Mouse (Mus musculus) midbrain, postnatal 0 days (tissue): Measurements from ENCODE around the gene Gm11027. TPM values are rescaled to one million over a fixed set of nuclear protein-coding genes. Genes with fewer than 3 reads are reported as not detected.

ENCODE experiments used
- ATAC-seq: fragments of 200-750 bp; cut with Nextera tagmentation; 2 replicates; pipeline ENCODE4 v1.8.0; 2017; ENCODE audit warnings: moderate number of reproducible peaks, mild to moderate bottlenecking, moderate TSS enrichment, moderate library complexity; ENCODE audit not compliant: low FRiP score
- DNase-seq: peaks from one replicate; pipeline ENCODE4 v3.0.0-alpha.2; 2015; ENCODE audit warnings: low spot score
- H3K27ac ChIP-seq: fragments of 300-500 bp; sonication (generic); 2 replicates; pipeline ENCODE4 v1.5.1; 2014; ENCODE audit warnings: low read depth, mild to moderate bottlenecking, low read length, mixed read lengths
- H3K27me3 ChIP-seq: fragments of 300-500 bp; sonication (generic); 2 replicates; pipeline ENCODE4 v1.6.1; 2014; ENCODE audit warnings: low read length, control low read depth, mixed read lengths; ENCODE audit not compliant: insufficient read depth
- H3K36me3 ChIP-seq: fragments of 300-500 bp; sonication (generic); 2 replicates; pipeline ENCODE4 v1.6.1; 2014; ENCODE audit warnings: low read length, control low read depth, mixed read lengths; ENCODE audit not compliant: insufficient read depth
- H3K4me1 ChIP-seq: fragments of 300-500 bp; sonication (generic); 2 replicates; pipeline ENCODE4 v1.6.1; 2014; ENCODE audit warnings: mild to moderate bottlenecking, control low read depth, antibody characterized with exemption, low read length, mixed read lengths; ENCODE audit not compliant: insufficient read depth
- H3K4me2 ChIP-seq: fragments of 300-500 bp; sonication (generic); 2 replicates; pipeline ENCODE4 v1.6.1; 2014; ENCODE audit warnings: low read depth, mild to moderate bottlenecking, low read length, mixed read lengths; ENCODE audit not compliant: poor library complexity, severe bottlenecking
- H3K4me3 ChIP-seq: fragments of 300-500 bp; sonication (generic); 2 replicates; pipeline ENCODE4 v1.5.1; 2014; ENCODE audit warnings: low read depth, mild to moderate bottlenecking, low read length, moderate library complexity
- H3K9ac ChIP-seq: fragments of 300-500 bp; sonication (generic); replicated peaks from 2 replicates; pipeline ENCODE4 v1.6.1; 2014; ENCODE audit warnings: mild to moderate bottlenecking, low read length, moderate library complexity, mixed read lengths; ENCODE audit not compliant: poor library complexity, severe bottlenecking
- H3K9me3 ChIP-seq: fragments of 300-500 bp; sonication (generic); 2 replicates; pipeline ENCODE4 v1.6.1; 2016; ENCODE audit warnings: low read length, control low read depth
- CTCF ChIP-seq: IDR thresholded peaks from 2 replicates; pipeline ENCODE4 v1.5.1; 2016; ENCODE audit warnings: antibody characterized with exemption, mild to moderate bottlenecking
- WGBS: fragments of 180-500 bp; shearing (Covaris S2); extraction: QIAGEN DNeasy Blood & Tissue Kit; methylation state at CpG from one replicate; pipeline ENCODE4 v1.1.7; 2014; 5-methylcytosine and 5-hydroxymethylcytosine counted together
- polyA plus RNA-seq: library from polyadenylated mRNA; unstranded; fragments of >200 nt; fragmentation: Nextera tagmentation; extraction: Ambion mirVana; gene quantifications from 2 replicates; pipeline ENCODE4 v1.2.1, GENCODE M21; 2015
- total RNA-seq: library from RNA; depleted of rRNA; stranded (reverse); fragments of >200 nt; gene quantifications from 2 replicates; pipeline ENCODE4 v1.2.3, GENCODE M21; 2014

Gene Gm11027
- total and polyA plus RNA-seq, 2 experiments from 2014 or later: not detected

DNA sequence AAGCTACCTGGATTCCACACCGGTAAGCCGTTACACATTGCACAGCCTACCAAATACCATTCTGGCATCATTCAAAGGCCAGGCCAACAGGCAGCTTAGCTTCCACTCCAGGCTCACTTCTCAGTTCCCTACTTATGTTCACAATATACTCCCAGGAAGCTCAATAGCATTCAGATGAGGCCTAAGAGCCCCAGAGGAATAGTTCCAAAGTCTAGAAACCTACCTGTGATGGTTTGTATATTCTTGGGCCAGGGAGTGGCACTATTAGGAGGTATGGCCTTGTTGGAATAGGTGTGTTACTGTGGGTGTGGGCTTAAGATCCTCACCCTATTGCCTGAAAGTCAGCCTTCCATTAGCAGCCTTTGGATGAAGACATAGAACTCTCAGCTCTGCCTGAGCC, 4.1 kb upstream of the Gm11027 start:
- H3K4me1 ChIP-seq: no peaks in the 10 kb centered on the region
- TF ChIP-seq CTCF: no peak
- DNase-seq: no peak
- WGBS: 92% methylated on average over 2 of the region's 2 CpGs
- no peak overlapping the region for H3K27ac ChIP-seq
- ATAC-seq: no peak
- no peaks in the 10 kb centered on the region for H3K27me3 ChIP-seq
- H3K36me3 ChIP-seq: no peaks in the 10 kb centered on the region
- no peak overlapping the region for H3K4me2 ChIP-seq
- H3K9ac ChIP-seq: no peak overlapping the region
- no peaks in the 10 kb centered on the region for H3K9me3 ChIP-seq
- H3K4me3 ChIP-seq: no peak overlapping the region

DNA sequence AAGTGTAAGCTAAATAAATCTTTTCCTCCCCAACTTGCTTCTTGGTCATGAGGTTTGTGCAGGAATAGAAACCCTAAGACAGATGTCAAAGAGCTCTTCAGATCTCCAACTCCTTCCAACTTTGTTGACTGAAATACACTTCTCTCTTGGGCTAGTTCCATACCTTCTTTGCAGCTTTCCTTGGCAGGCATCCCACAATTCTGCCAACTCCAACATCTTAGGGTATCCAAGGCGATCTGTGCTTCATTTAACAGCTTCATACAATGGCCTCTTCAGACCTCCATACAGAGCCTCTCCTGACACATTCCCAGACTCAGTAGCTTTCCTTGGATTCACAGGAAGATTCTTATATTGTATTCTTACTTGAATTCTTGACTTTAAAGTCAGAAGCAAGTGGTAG, 1.5 kb upstream of the Gm11027 start:
- no peak for DNase-seq
- no peak overlapping the region for H3K27ac ChIP-seq
- H3K27me3 ChIP-seq: no peaks in the 10 kb centered on the region
- no peak overlapping the region for H3K4me2 ChIP-seq
- no peak overlapping the region for H3K9ac ChIP-seq
- no peak for TF ChIP-seq CTCF
- H3K4me3 ChIP-seq: no peak overlapping the region
- ATAC-seq: no peak
- no peaks in the 10 kb centered on the region for H3K36me3 ChIP-seq
- H3K9me3 ChIP-seq: no peaks in the 10 kb centered on the region
- no peaks in the 10 kb centered on the region for H3K4me1 ChIP-seq
- 44% methylated on average over 1 of the region's 1 CpGs for WGBS

DNA sequence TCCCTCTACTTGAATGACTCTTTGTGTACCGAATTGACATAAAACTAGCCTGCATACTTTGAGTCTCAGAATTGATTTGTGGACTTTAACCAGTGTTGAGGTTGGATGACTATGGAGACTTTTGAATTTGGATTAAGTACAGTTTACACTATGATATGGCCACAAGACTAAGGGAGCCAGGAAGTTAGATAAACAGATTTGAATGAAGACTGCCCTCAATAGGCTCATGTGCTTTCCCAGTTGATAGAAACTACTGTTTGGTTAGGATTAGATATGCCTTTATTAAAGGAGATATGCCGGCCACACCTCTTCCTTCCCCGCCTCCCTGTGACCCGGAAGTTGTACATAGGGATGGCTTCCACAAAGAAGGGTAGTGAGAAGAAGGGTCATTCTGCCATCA, 445 bp downstream of the Gm11027 start:
- Histone ChIP-seq H3K27me3 (no peaks in the 10 kb centered on the region), H3K4me1 (no peaks in the 10 kb centered on the region), H3K9me3 (no peaks in the 10 kb centered on the region), H3K27ac (no peak overlapping the region), H3K4me3 (no peak overlapping the region), H3K36me3 (no peaks in the 10 kb centered on the region), H3K9ac (no peak overlapping the region), H3K4me2 (no peak overlapping the region)
- 92% methylated on average over 4 of the region's 4 CpGs for WGBS
- ATAC-seq (no peak), DNase-seq (no peak)
- TF ChIP-seq CTCF: no peak

DNA sequence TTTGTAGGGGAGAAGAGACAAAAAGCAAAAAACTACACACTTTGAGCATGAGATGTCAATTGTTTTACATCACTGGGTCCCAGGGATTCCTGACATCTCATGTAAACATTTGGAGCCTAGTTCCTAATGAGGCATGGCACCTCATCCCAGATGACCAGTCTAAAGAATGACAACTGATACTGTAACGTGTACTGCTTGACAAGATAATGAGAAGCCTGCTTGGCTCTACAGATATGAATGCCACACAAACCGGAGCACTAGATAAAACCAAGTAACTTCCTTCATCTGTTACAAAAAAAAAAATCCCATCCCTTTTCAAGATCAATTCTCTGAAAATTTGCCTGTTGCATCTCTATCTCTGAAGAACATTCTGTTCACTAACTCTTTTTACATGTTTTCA, 1.8 kb downstream of the Gm11027 start:
- Histone ChIP-seq H3K27ac (no peak overlapping the region), H3K4me1 (no peaks in the 10 kb centered on the region), H3K9ac (no peak overlapping the region), H3K36me3 (no peaks in the 10 kb centered on the region), H3K9me3 (no peaks in the 10 kb centered on the region), H3K27me3 (no peaks in the 10 kb centered on the region), H3K4me2 (no peak overlapping the region), H3K4me3 (no peak overlapping the region)
- WGBS: 75% methylated on average over 2 of the region's 2 CpGs
- ATAC-seq (no peak), DNase-seq (no peak)
- no peak for TF ChIP-seq CTCF

DNA sequence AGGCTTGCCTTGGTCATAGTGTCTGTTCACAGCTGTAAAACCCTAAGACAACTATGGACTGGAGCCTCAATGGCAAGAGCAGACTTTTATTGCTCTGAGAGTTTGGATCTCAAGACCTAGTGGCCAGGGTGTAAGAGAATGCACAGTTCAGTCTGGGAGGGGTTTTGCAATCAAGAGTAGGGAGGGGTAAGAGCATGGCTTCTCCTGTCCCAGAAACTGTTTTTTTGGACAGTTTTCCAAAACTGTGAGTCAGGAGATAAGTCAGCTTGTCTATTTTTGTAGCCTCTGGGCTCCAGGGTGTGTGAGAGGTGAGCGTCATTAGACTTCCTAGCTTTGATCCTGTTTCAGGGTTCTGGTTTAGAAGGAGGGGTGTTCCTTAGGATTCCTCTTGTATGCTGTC, 3.4 kb downstream of the Gm11027 start:
- Histone ChIP-seq H3K9me3 (no peaks in the 10 kb centered on the region), H3K4me2 (no peak overlapping the region), H3K4me1 (0 out of 2 replicates have a peak, but pooled peaks cover 3% of the 10 kb centered on the region), H3K27me3 (no peaks in the 10 kb centered on the region), H3K36me3 (no peaks in the 10 kb centered on the region), H3K27ac (no peak overlapping the region), H3K4me3 (no peak overlapping the region), H3K9ac (no peak overlapping the region)
- no peak for DNase-seq
- TF ChIP-seq CTCF: no peak
- WGBS: 92% methylated on average over 1 of the region's 1 CpGs
- no peak for ATAC-seq

DNA sequence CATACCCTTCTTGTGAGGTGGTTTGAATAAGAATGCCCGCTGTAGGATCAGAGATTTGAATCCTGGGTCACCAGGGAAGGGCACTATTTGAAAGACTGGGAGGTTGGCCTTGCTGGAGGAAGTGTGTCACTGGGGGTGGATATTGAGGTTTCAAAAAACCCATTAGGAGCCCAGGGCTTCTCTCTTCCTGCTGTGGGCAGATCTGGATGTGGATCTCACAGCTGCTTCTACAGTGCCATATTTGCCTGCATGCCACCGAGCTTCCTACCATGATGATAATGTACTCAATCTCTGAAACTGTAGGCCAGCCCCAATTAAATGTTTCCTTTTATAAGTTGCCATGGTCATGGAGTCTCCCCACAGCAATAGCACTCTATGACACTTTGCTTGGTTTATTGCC, 4.0 kb downstream of the Gm11027 start:
- no peaks in the 10 kb centered on the region for H3K27me3 ChIP-seq
- H3K27ac ChIP-seq: no peak overlapping the region
- no peak for TF ChIP-seq CTCF
- no peak overlapping the region for H3K4me2 ChIP-seq
- no peaks in the 10 kb centered on the region for H3K9me3 ChIP-seq
- WGBS: 94% methylated on average over 2 of the region's 2 CpGs
- ATAC-seq: no peak
- H3K4me3 ChIP-seq: no peak overlapping the region
- no peaks in the 10 kb centered on the region for H3K36me3 ChIP-seq
- no peak for DNase-seq
- H3K9ac ChIP-seq: no peak overlapping the region
- H3K4me1 ChIP-seq: 0 out of 2 replicates have a peak, but pooled peaks cover 3% of the 10 kb centered on the region
